Comparison of ENCODE assay signal across 17 mouse cellular contexts in genomic region chr2:30458349-30458748, GRCm38 (mm10). TPM values are rescaled to one million over a fixed set of nuclear protein-coding genes. Genes with fewer than 3 reads are reported as not detected.
A peak's percentile ranks its signal among the peaks of the same experiment; 100 is the strongest.
DNase-seq lines count a peak whose midpoint lies in the region; ATAC-seq and TF ChIP-seq lines count a peak whose summit lies in the region.
"Had no signal": no experiment of that assay in that cellular context is flagged by ENCODE, and none has a peak within 500 bp of the region (broad histone marks: within the 10 kb centered on the region; RNA-seq: fewer than 3 reads in every experiment).

No protein-coding gene starts in this region.

- H3K9ac ChIP-seq in heart, embryonic 12.5 days, result no peak overlapping the region
- H3K9ac ChIP-seq in lung, embryonic 16.5 days (ENCODE audit: low read length), result no peak overlapping the region
- no peak overlapping the region for H3K9ac ChIP-seq in kidney, embryonic 16.5 days (replicated peaks; ENCODE audit: low read length)
- no peak overlapping the region for H3K9ac ChIP-seq in stomach, postnatal 0 days (ENCODE audit: low read length)
- H3K9ac ChIP-seq: embryonic facial prominence, embryonic 12.5 days; hindbrain, embryonic 12.5 days; liver, embryonic 12.5 days had no signal

- no peak for TF ChIP-seq EP300 in stomach, postnatal 0 days (optimal IDR thresholded peaks at IDR 0.05)

- intact Hi-C loops in heart, postnatal 14 days (cut with DNase I), result no loop called here

- ATAC-seq in heart, embryonic 12.5 days (ENCODE audit: insufficient number of reproducible peaks, low FRiP score), result no peak
- ATAC-seq in lung, embryonic 16.5 days (ENCODE audit: low read depth), result no peak
- ATAC-seq in kidney, embryonic 16.5 days (ENCODE audit: low FRiP score, low TSS enrichment), result no peak
- ATAC-seq in stomach, postnatal 0 days (ENCODE audit: low FRiP score, low TSS enrichment), result no peak
- no peak for ATAC-seq in erythroid progenitor cell, adult 5-6 weeks (replicated peaks; ENCODE audit: low FRiP score, poor library complexity, severe bottlenecking)
- ATAC-seq: forebrain, embryonic 14.5 days; liver, embryonic 12.5 days; midbrain, embryonic 16.5 days had no signal

- WGBS in heart, embryonic 12.5 days, result 88% methylated on average over 6 of the region's 6 CpGs
- WGBS in lung, embryonic 16.5 days, result 61% methylated on average over 6 of the region's 6 CpGs
- 55% methylated on average over 6 of the region's 6 CpGs for WGBS in kidney, embryonic 16.5 days
- WGBS in stomach, postnatal 0 days, result 57% methylated on average over 6 of the region's 6 CpGs

- peaks cover 5% of the 10 kb centered on the region for H3K9me3 ChIP-seq in heart, embryonic 12.5 days (replicated peaks)
- H3K9me3 ChIP-seq in lung, embryonic 16.5 days (ENCODE audit: control insufficient read depth, low read length), result peaks cover 3% of the 10 kb centered on the region; the same call in 1 of the 2 replicates
- no peaks in the 10 kb centered on the region for H3K9me3 ChIP-seq in kidney, embryonic 16.5 days (ENCODE audit: low read length)
- no peaks in the 10 kb centered on the region for H3K9me3 ChIP-seq in stomach, postnatal 0 days (ENCODE audit: control insufficient read depth, low read length)
- H3K9me3 ChIP-seq: embryonic facial prominence, embryonic 12.5 days; hindbrain, embryonic 12.5 days; liver, embryonic 12.5 days had no signal

- TF ChIP-seq CTCF in stomach, postnatal 0 days (IDR thresholded peaks at IDR 0.05; ENCODE audit: low read depth), result no peak

- H3K4me3 ChIP-seq in heart, embryonic 12.5 days, result no peak overlapping the region
- no peak overlapping the region for H3K4me3 ChIP-seq in lung, embryonic 16.5 days (ENCODE audit: low read length)
- no peak overlapping the region for H3K4me3 ChIP-seq in kidney, embryonic 16.5 days (ENCODE audit: low read length)
- no peak overlapping the region for H3K4me3 ChIP-seq in stomach, postnatal 0 days (ENCODE audit: low read depth, low read length)
- H3K4me3 ChIP-seq: embryonic facial prominence, embryonic 12.5 days; heart, adult 2 months; hindbrain, embryonic 12.5 days; liver, embryonic 12.5 days had no signal

- peak overlapping the region; percentile 8; the same call in 1 of the 2 replicates for H3K27ac ChIP-seq in heart, embryonic 12.5 days (ENCODE audit: poor library complexity, severe bottlenecking)
- peak overlapping the region; percentile 36; the same call in 1 of the 2 replicates for H3K27ac ChIP-seq in lung, embryonic 16.5 days (ENCODE audit: low read length)
- peak overlapping the region; percentile 61 for H3K27ac ChIP-seq in kidney, embryonic 16.5 days (ENCODE audit: low read length)
- 0 out of 2 replicates have a peak overlapping the region, but pooled peaks have one; percentile 30 for H3K27ac ChIP-seq in stomach, postnatal 0 days (replicated peaks)
- H3K27ac ChIP-seq: embryonic facial prominence, embryonic 12.5 days; heart, adult 2 months; hindbrain, embryonic 12.5 days; liver, embryonic 12.5 days had no signal

- H3K4me1 ChIP-seq in heart, embryonic 12.5 days (replicated peaks), result peaks cover 41% of the 10 kb centered on the region
- peaks cover 9% of the 10 kb centered on the region for H3K4me1 ChIP-seq in lung, embryonic 16.5 days (replicated peaks; ENCODE audit: control insufficient read depth, insufficient read depth, low read length)
- peaks cover 14% of the 10 kb centered on the region for H3K4me1 ChIP-seq in kidney, embryonic 16.5 days (ENCODE audit: insufficient read depth, low read length)
- no peaks in the 10 kb centered on the region; the same call in 1 of the 2 replicates for H3K4me1 ChIP-seq in stomach, postnatal 0 days (replicated peaks; ENCODE audit: control insufficient read depth, insufficient read depth)

- H3K4me2 ChIP-seq in heart, embryonic 12.5 days, result no peak overlapping the region
- no peak overlapping the region for H3K4me2 ChIP-seq in lung, embryonic 16.5 days (ENCODE audit: low read depth, low read length)
- no peak overlapping the region for H3K4me2 ChIP-seq in kidney, embryonic 16.5 days (replicated peaks; ENCODE audit: low read depth, low read length)
- no peak overlapping the region for H3K4me2 ChIP-seq in stomach, postnatal 0 days (replicated peaks; ENCODE audit: low read depth)
- H3K4me2 ChIP-seq: embryonic facial prominence, embryonic 12.5 days; hindbrain, embryonic 12.5 days; liver, embryonic 12.5 days had no signal

- DNase-seq in heart, postnatal 14 days, result no peak
- DNase-seq in lung, postnatal 36 days, result no peak
- no peak for DNase-seq in stomach, postnatal 0 days (ENCODE audit: low spot score)
- no peak for DNase-seq in layer of hippocampus, adult 18-20 months (ENCODE audit: low spot score in 2 of 2)
- DNase-seq: cerebellum, postnatal 25 days; gastrocnemius, postnatal 10 days; heart, adult 2 months; thymus, postnatal 4 days had no signal

- peaks cover 28% of the 10 kb centered on the region for H3K36me3 ChIP-seq in heart, embryonic 12.5 days
- peaks cover 2% of the 10 kb centered on the region for H3K36me3 ChIP-seq in lung, embryonic 16.5 days (ENCODE audit: control insufficient read depth, insufficient read depth, low read length)
- H3K36me3 ChIP-seq in kidney, embryonic 16.5 days (ENCODE audit: insufficient read depth, low read length), result no peaks in the 10 kb centered on the region
- H3K36me3 ChIP-seq in stomach, postnatal 0 days (ENCODE audit: control insufficient read depth, insufficient read depth, low read length), result no peaks in the 10 kb centered on the region

- H3K27me3 ChIP-seq in heart, embryonic 12.5 days (replicated peaks), result no peaks in the 10 kb centered on the region
- no peaks in the 10 kb centered on the region for H3K27me3 ChIP-seq in lung, embryonic 16.5 days (ENCODE audit: control insufficient read depth, insufficient read depth, low read depth, low read length)
- no peaks in the 10 kb centered on the region for H3K27me3 ChIP-seq in kidney, embryonic 16.5 days (ENCODE audit: insufficient read depth, low read length)
- H3K27me3 ChIP-seq in stomach, postnatal 0 days (ENCODE audit: control insufficient read depth, insufficient read depth, low read length), result no peaks in the 10 kb centered on the region
- H3K27me3 ChIP-seq: embryonic facial prominence, embryonic 12.5 days; hindbrain, embryonic 12.5 days; liver, embryonic 12.5 days had no signal

RNA-seq across cellular contexts. Expression of gene Ier5l, which starts 15.7 kb away (rescaled TPM):
- 1.7 and 2.0 TPM in 2 replicates for polyA plus RNA-seq in heart, embryonic 12.5 days (2016; fragmentation: Nextera tagmentation; extraction: Ambion mirVana)
- total RNA-seq in heart, postnatal 14 days (2021), result 1 to 10 TPM; 5.8 to 6.3 TPM
- polyA plus RNA-seq in lung, embryonic 16.5 days (2015; fragmentation: Nextera tagmentation; extraction: Ambion mirVana), result 1.1 and 1.5 TPM in 2 replicates
- 2.2 and 2.9 TPM in 2 replicates for polyA plus RNA-seq in kidney, embryonic 16.5 days (2015; fragmentation: Nextera tagmentation; extraction: Ambion mirVana)
- 1.8 and 4.4 TPM in 2 replicates for polyA plus RNA-seq in stomach, postnatal 0 days (2015; fragmentation: Nextera tagmentation; extraction: Ambion mirVana)
- total RNA-seq in erythroid progenitor cell, adult 5-6 weeks (2015; ENCODE audit: low replicate concordance), result not detected in 2 replicates
- total RNA-seq in erythroid progenitor cell, adult 5-6 weeks (2017; ENCODE audit: low replicate concordance), result 0.51 TPM in 1 of 2 replicates, not detected in the other
- 10 to 100 TPM; 15.2 to 18.0 TPM for total RNA-seq in layer of hippocampus, adult 18-20 months (2021)

RNA-seq across cellular contexts. Expression of gene Ptpa, which starts 42.5 kb away (rescaled TPM):
- polyA plus RNA-seq in heart, embryonic 12.5 days (2016; fragmentation: Nextera tagmentation; extraction: Ambion mirVana), result 107 and 115 TPM in 2 replicates
- total RNA-seq in heart, postnatal 14 days (2021), result 100 to 1,000 TPM in 1 of 2 experiments, 10 to 100 TPM in 1; 99.1 to 109 TPM
- 163 TPM in 2 replicates for polyA plus RNA-seq in lung, embryonic 16.5 days (2015; fragmentation: Nextera tagmentation; extraction: Ambion mirVana)
- polyA plus RNA-seq in kidney, embryonic 16.5 days (2015; fragmentation: Nextera tagmentation; extraction: Ambion mirVana), result 184 and 191 TPM in 2 replicates
- 76.6 and 79.6 TPM in 2 replicates for polyA plus RNA-seq in stomach, postnatal 0 days (2015; fragmentation: Nextera tagmentation; extraction: Ambion mirVana)
- total RNA-seq in erythroid progenitor cell, adult 5-6 weeks (2015; ENCODE audit: low replicate concordance), result 118 and 151 TPM in 2 replicates
- 103 and 168 TPM in 2 replicates for total RNA-seq in erythroid progenitor cell, adult 5-6 weeks (2017; ENCODE audit: low replicate concordance)
- total RNA-seq in layer of hippocampus, adult 18-20 months (2021), result 100 to 1,000 TPM; 170 to 176 TPM

RNA-seq across cellular contexts. Expression of gene Crat, which starts 42.7 kb away (rescaled TPM):
- 67.9 and 74.2 TPM in 2 replicates for polyA plus RNA-seq in heart, embryonic 12.5 days (2016; fragmentation: Nextera tagmentation; extraction: Ambion mirVana)
- total RNA-seq in heart, postnatal 14 days (2021), result 100 to 1,000 TPM; 441 to 477 TPM
- 39.3 and 42.4 TPM in 2 replicates for polyA plus RNA-seq in lung, embryonic 16.5 days (2015; fragmentation: Nextera tagmentation; extraction: Ambion mirVana)
- 40.9 and 44.2 TPM in 2 replicates for polyA plus RNA-seq in kidney, embryonic 16.5 days (2015; fragmentation: Nextera tagmentation; extraction: Ambion mirVana)
- polyA plus RNA-seq in stomach, postnatal 0 days (2015; fragmentation: Nextera tagmentation; extraction: Ambion mirVana), result 22.0 and 25.9 TPM in 2 replicates
- 80.9 and 111 TPM in 2 replicates for total RNA-seq in erythroid progenitor cell, adult 5-6 weeks (2015; ENCODE audit: low replicate concordance)
- total RNA-seq in erythroid progenitor cell, adult 5-6 weeks (2017; ENCODE audit: low replicate concordance), result 33.9 and 79.7 TPM in 2 replicates
- 10 to 100 TPM; 45.9 to 55.6 TPM for total RNA-seq in layer of hippocampus, adult 18-20 months (2021)

Comparison
In these comparisons a context has a peak if more than half of its experiments do, and no peak if none do; other contexts are left out.
1. H3K27ac ChIP-seq: peak in every context shown above with its lines; median percentile 61 in kidney, embryonic 16.5 days; 36 in lung, embryonic 16.5 days; 30 in stomach, postnatal 0 days; 8 in heart, embryonic 12.5 days.